Mouse (Mus musculus) kidney, adult 2 months (tissue): ENCODE data around the gene Tmcc1.

Experiments
- CTCF ChIP-seq: fragments of 200-500 bp; conservative IDR thresholded peaks from 2 replicates; pipeline ENCODE4 v1.5.1; 2011; ENCODE audit warnings: low read depth, mild to moderate bottlenecking, control low read depth, low read length, moderate library complexity, mixed read lengths; ENCODE audit not compliant: insufficient read depth, insufficient read length
- POLR2A ChIP-seq: fragments of 200-500 bp; IDR thresholded peaks from one replicate; pipeline ENCODE4 v1.6.1; 2011; ENCODE audit warnings: low read depth, low read length, control low read depth

- TF ChIP-seq CTCF: no peak
- TF ChIP-seq POLR2A: no peak
These were observed 220.0 kb downstream of the Tmcc1 start for GRCm38 (mm10) chr6:115973139-115973875.
